8 mouse cellular contexts compared by ENCODE assay signal in the genomic region with DNA sequence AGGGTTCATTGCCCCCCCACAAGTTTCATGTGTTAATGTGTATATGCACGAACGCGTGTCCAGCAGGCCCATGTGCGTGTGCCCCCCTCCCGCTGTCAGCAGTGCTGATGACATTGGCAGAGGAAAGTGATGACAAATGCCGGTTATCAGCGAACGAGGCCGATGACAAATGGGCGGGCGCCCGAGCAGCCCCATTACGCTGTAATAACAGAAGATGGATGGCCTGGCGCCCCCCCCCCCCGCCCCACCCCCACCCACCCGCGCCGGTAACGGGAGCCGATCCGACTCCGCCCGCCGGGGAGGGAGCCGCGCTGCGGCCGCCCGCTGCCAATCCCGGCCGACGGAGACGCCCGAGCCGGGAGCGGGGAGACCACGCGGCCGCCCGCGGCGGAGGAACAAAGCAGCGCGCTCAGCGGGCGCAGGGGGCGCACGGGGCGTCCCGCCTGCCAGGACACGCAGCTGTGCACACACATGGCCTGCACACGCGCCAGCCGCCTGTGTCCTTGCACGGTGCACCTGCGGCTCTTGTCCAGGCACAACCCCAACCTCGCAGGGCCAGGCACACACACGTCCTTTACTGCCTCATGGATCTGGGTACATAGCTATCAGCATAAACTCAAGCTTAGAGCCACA. TPM values are rescaled to one million over a fixed set of nuclear protein-coding genes. Genes with fewer than 3 reads are reported as not detected.
DNase-seq lines count a peak whose midpoint lies in the region; ATAC-seq and TF ChIP-seq lines count a peak whose summit lies in the region.

No protein-coding gene starts in this region.

- peaks cover 17% of the 10 kb centered on the region for H3K4me1 ChIP-seq in embryonic facial prominence, embryonic 13.5 days
- H3K4me1 ChIP-seq in hindbrain, embryonic 12.5 days = peaks cover 35% of the 10 kb centered on the region
- H3K4me1 ChIP-seq in limb, embryonic 15.5 days = peaks cover 25% of the 10 kb centered on the region
- H3K4me1 ChIP-seq in neural tube, embryonic 14.5 days (ENCODE audit: control insufficient read depth, insufficient read depth, low read length) = peaks cover 30% of the 10 kb centered on the region

- no peaks in the 10 kb centered on the region for H3K36me3 ChIP-seq in embryonic facial prominence, embryonic 13.5 days
- H3K36me3 ChIP-seq in hindbrain, embryonic 12.5 days = no peaks in the 10 kb centered on the region
- H3K36me3 ChIP-seq in limb, embryonic 15.5 days = no peaks in the 10 kb centered on the region
- H3K36me3 ChIP-seq in neural tube, embryonic 14.5 days (ENCODE audit: control insufficient read depth, insufficient read depth, low read length) = no peaks in the 10 kb centered on the region

- peak overlapping the region; percentile 61 for H3K9ac ChIP-seq in embryonic facial prominence, embryonic 13.5 days
- H3K9ac ChIP-seq in hindbrain, embryonic 12.5 days = peak overlapping the region; percentile 56
- 0 out of 2 replicates have a peak overlapping the region, but pooled peaks have one; percentile 7 for H3K9ac ChIP-seq in limb, embryonic 15.5 days
- peak overlapping the region; percentile 44 for H3K9ac ChIP-seq in neural tube, embryonic 14.5 days (replicated peaks; ENCODE audit: low read depth, low read length)

- peak; percentile 38 for TF ChIP-seq CTCF in layer of hippocampus, adult 2 months (conservative IDR thresholded peaks at IDR 0.05)

- under 1% methylated on average over 50 of the region's 58 CpGs for WGBS in embryonic facial prominence, embryonic 13.5 days
- 1% methylated on average over 35 of the region's 58 CpGs for WGBS in hindbrain, embryonic 12.5 days
- under 1% methylated on average over 54 of the region's 58 CpGs for WGBS in limb, embryonic 15.5 days
- under 1% methylated on average over 42 of the region's 58 CpGs for WGBS in neural tube, embryonic 14.5 days

- H3K4me2 ChIP-seq in embryonic facial prominence, embryonic 13.5 days = peak overlapping the region; percentile 78
- H3K4me2 ChIP-seq in hindbrain, embryonic 12.5 days (replicated peaks) = peak overlapping the region; percentile 73
- peak overlapping the region; percentile 86 for H3K4me2 ChIP-seq in limb, embryonic 15.5 days
- peak overlapping the region; percentile 57 for H3K4me2 ChIP-seq in neural tube, embryonic 14.5 days (ENCODE audit: low read depth, low read length)

- no peaks in the 10 kb centered on the region for H3K9me3 ChIP-seq in embryonic facial prominence, embryonic 13.5 days
- no peaks in the 10 kb centered on the region for H3K9me3 ChIP-seq in hindbrain, embryonic 12.5 days (replicated peaks)
- no peaks in the 10 kb centered on the region for H3K9me3 ChIP-seq in limb, embryonic 15.5 days
- H3K9me3 ChIP-seq in neural tube, embryonic 14.5 days (ENCODE audit: control insufficient read depth, low read length) = no peaks in the 10 kb centered on the region

- ATAC-seq in embryonic facial prominence, embryonic 13.5 days (ENCODE audit: insufficient number of reproducible peaks, insufficient read depth, low FRiP score, low TSS enrichment, low read depth) = no peak
- ATAC-seq in hindbrain, embryonic 12.5 days (ENCODE audit: low FRiP score) = peak; percentile 55
- 0 out of 2 replicates have a peak, but pooled peaks have one; percentile 22 for ATAC-seq in limb, embryonic 15.5 days (ENCODE audit: insufficient number of reproducible peaks, low FRiP score, low TSS enrichment, low read depth)
- ATAC-seq in neural tube, embryonic 14.5 days (ENCODE audit: low read depth) = peak; percentile 57

- H3K27ac ChIP-seq in layer of hippocampus, adult 2 months = peak overlapping the region; percentile 84
- H3K27ac ChIP-seq in embryonic facial prominence, embryonic 13.5 days = no peak overlapping the region
- peak overlapping the region; percentile 79 for H3K27ac ChIP-seq in hindbrain, embryonic 12.5 days
- no peak overlapping the region for H3K27ac ChIP-seq in limb, embryonic 15.5 days
- peak overlapping the region; percentile 85 for H3K27ac ChIP-seq in neural tube, embryonic 14.5 days (ENCODE audit: low read depth, low read length)

- H3K4me3 ChIP-seq in layer of hippocampus, adult 2 months = peak overlapping the region; percentile 61
- peak overlapping the region; percentile 45 for H3K4me3 ChIP-seq in embryonic facial prominence, embryonic 13.5 days
- H3K4me3 ChIP-seq in hindbrain, embryonic 12.5 days = peak overlapping the region; percentile 37
- peak overlapping the region; percentile 41 for H3K4me3 ChIP-seq in limb, embryonic 15.5 days
- peak overlapping the region; percentile 26 for H3K4me3 ChIP-seq in neural tube, embryonic 14.5 days (ENCODE audit: low read depth, low read length)

- peak in 1 of 2 experiments; percentile 48 for DNase-seq in layer of hippocampus, adult 2 months (ENCODE audit: low spot score in 2 of 2)
- DNase-seq in layer of hippocampus, adult 9-10 months (ENCODE audit: low spot score) = no peak
- peak; percentile 18 for DNase-seq in T-cell, adult 2 months (ENCODE audit: low spot score)
- DNase-seq in thymus, postnatal 36 days = peak; percentile 65 to 75

- peaks cover 60% of the 10 kb centered on the region for H3K27me3 ChIP-seq in embryonic facial prominence, embryonic 13.5 days
- peaks cover 77% of the 10 kb centered on the region for H3K27me3 ChIP-seq in hindbrain, embryonic 12.5 days
- peaks cover 61% of the 10 kb centered on the region for H3K27me3 ChIP-seq in limb, embryonic 15.5 days
- H3K27me3 ChIP-seq in neural tube, embryonic 14.5 days (ENCODE audit: control insufficient read depth, insufficient read depth, low read length) = no peaks in the 10 kb centered on the region

RNA-seq across cellular contexts. Expression of a gene that starts 18.8 kb away (rescaled TPM):
- 1 to 10 TPM; 9.9 TPM for total RNA-seq in layer of hippocampus, adult 2 months (2021)
- polyA plus RNA-seq in embryonic facial prominence, embryonic 13.5 days (2015; fragmentation: Nextera tagmentation; extraction: Ambion mirVana) = 13.5 and 14.4 TPM in 2 replicates
- 14.9 and 16.5 TPM in 2 replicates for polyA plus RNA-seq in hindbrain, embryonic 12.5 days (2016; fragmentation: Nextera tagmentation; extraction: Ambion mirVana)
- polyA plus RNA-seq in limb, embryonic 15.5 days (2015; fragmentation: Nextera tagmentation; extraction: Ambion mirVana) = 12.6 and 13.0 TPM in 2 replicates
- polyA plus RNA-seq in neural tube, embryonic 14.5 days (2014; fragmentation: Nextera tagmentation; extraction: Ambion mirVana) = 9.2 and 11.7 TPM in 2 replicates

RNA-seq across cellular contexts. Expression of a gene that starts 18.9 kb away (rescaled TPM):
- 10 to 100 TPM; 55.4 to 65.4 TPM for total RNA-seq in layer of hippocampus, adult 2 months (2021)
- polyA plus RNA-seq in embryonic facial prominence, embryonic 13.5 days (2015; fragmentation: Nextera tagmentation; extraction: Ambion mirVana) = 45.5 and 45.6 TPM in 2 replicates
- polyA plus RNA-seq in hindbrain, embryonic 12.5 days (2016; fragmentation: Nextera tagmentation; extraction: Ambion mirVana) = 56.1 and 63.0 TPM in 2 replicates
- polyA plus RNA-seq in limb, embryonic 15.5 days (2015; fragmentation: Nextera tagmentation; extraction: Ambion mirVana) = 33.1 and 34.0 TPM in 2 replicates
- polyA plus RNA-seq in neural tube, embryonic 14.5 days (2014; fragmentation: Nextera tagmentation; extraction: Ambion mirVana) = 68.1 and 76.3 TPM in 2 replicates

Comparison
In these comparisons a context has a peak if more than half of its experiments do, and no peak if none do; other contexts are left out.
1. H3K27ac ChIP-seq: peak in layer of hippocampus, adult 2 months (single experiment), hindbrain, embryonic 12.5 days (single experiment) and neural tube, embryonic 14.5 days (single experiment); none in embryonic facial prominence, embryonic 13.5 days (single experiment) and limb, embryonic 15.5 days (single experiment).
2. H3K9ac ChIP-seq: peak in every context shown above with its lines; median percentile 61 in embryonic facial prominence, embryonic 13.5 days; 56 in hindbrain, embryonic 12.5 days; 44 in neural tube, embryonic 14.5 days; 7 in limb, embryonic 15.5 days.
3. Peak in every context shown above with its lines, with median percentiles within 50 percentile points of each other: H3K4me3 ChIP-seq and H3K4me2 ChIP-seq.